Mouse (Mus musculus): Measurements from ENCODE around the gene Mfsd6. TPM values are rescaled to one million over a fixed set of nuclear protein-coding genes. Genes with fewer than 3 reads are reported as not detected.

The Mfsd6 gene
- polyA plus RNA-seq, 1 experiment = 4.3 TPM

GRCm38 (mm10) chr1:52655153-52655552 lies 72.1 kb downstream of the Mfsd6 start:
- Histone ChIP-seq H3K27ac (ENCODE audit: insufficient read depth, low read length) (no peak overlapping the region), H3K4me3 (ENCODE audit: low read depth, low read length) (no peak overlapping the region), H3K36me3 (ENCODE audit: control insufficient read depth, insufficient read depth, low read length, poor library complexity, severe bottlenecking) (peaks cover 2% of the 10 kb centered on the region; the same call in 1 of the 2 replicates), H3K9me3 (replicated peaks; ENCODE audit: control insufficient read depth, insufficient read depth, low read length, poor library complexity, severe bottlenecking) (no peaks in the 10 kb centered on the region), H3K9ac (ENCODE audit: low read depth, poor library complexity, severe bottlenecking) (no peak overlapping the region), H3K4me1 (ENCODE audit: control insufficient read depth, insufficient read depth, low read length) (peaks cover 3% of the 10 kb centered on the region), H3K27me3 (ENCODE audit: control insufficient read depth, insufficient read depth, low read length, poor library complexity, severe bottlenecking) (no peaks in the 10 kb centered on the region)
- TF ChIP-seq POLR2A (IDR thresholded peaks at IDR 0.05; ENCODE audit: insufficient read depth, low read length) (no peak), EP300 (IDR thresholded peaks at IDR 0.05; ENCODE audit: insufficient read depth, low read depth, low read length) (no peak), CTCF (IDR thresholded peaks at IDR 0.05; ENCODE audit: low read depth, low read length) (no peak)

- Histone ChIP-seq H3K36me3 (ENCODE audit: control insufficient read depth, insufficient read depth, low read length, poor library complexity, severe bottlenecking) (peaks cover 17% of the 10 kb centered on the region), H3K9ac (ENCODE audit: low read depth, poor library complexity, severe bottlenecking) (no peak overlapping the region), H3K27me3 (ENCODE audit: control insufficient read depth, insufficient read depth, low read length, poor library complexity, severe bottlenecking) (no peaks in the 10 kb centered on the region), H3K4me3 (ENCODE audit: low read depth, low read length) (no peak overlapping the region), H3K4me1 (ENCODE audit: control insufficient read depth, insufficient read depth, low read length) (peaks cover 3% of the 10 kb centered on the region), H3K27ac (ENCODE audit: insufficient read depth, low read length) (no peak overlapping the region), H3K9me3 (replicated peaks; ENCODE audit: control insufficient read depth, insufficient read depth, low read length, poor library complexity, severe bottlenecking) (no peaks in the 10 kb centered on the region)
- no peak for TF ChIP-seq POLR2A (IDR thresholded peaks at IDR 0.05; ENCODE audit: insufficient read depth, low read length)
- no peak for TF ChIP-seq CTCF (IDR thresholded peaks at IDR 0.05; ENCODE audit: low read depth, low read length)
- TF ChIP-seq EP300 (IDR thresholded peaks at IDR 0.05; ENCODE audit: insufficient read depth, low read depth, low read length) = no peak
These were observed 73.9 kb downstream of the Mfsd6 start for GRCm38 (mm10) chr1:52653366-52653765.

DNA sequence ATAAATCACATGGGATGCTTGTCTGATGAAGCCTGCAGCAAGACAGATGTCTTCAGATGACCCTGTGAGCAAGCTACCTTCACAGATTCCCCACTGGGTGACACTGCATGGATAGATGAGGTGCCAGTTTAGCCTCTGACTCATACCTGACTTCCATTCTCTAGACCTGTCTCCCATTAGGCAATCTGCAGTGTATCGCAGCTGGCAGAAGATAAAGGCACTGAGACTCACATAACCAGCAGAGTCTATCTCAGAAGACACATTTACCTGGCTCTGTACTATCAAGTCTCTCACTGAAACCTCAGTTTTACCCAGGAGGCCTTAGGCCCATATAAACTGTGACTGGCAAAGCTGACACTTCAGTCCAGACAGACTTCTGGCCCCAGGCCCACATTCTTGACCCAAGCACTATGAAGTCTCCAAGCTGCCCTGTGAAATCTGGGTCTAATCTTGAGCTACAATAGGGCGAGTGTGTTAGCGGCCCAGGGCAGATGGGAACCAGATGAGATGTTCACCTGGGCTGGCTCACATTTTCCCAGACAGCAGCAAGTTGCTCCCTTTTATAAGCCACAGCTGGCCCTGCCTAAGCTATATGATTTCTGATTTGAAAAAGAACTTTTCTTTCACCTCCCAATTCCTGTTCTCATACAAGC lies 74.5 kb downstream of the Mfsd6 start:
- no peak overlapping the region for H3K4me3 ChIP-seq (ENCODE audit: low read depth, low read length)
- no peaks in the 10 kb centered on the region for H3K9me3 ChIP-seq (replicated peaks; ENCODE audit: control insufficient read depth, insufficient read depth, low read length, poor library complexity, severe bottlenecking)
- H3K9ac ChIP-seq (ENCODE audit: low read depth, poor library complexity, severe bottlenecking) = no peak overlapping the region
- TF ChIP-seq EP300 (IDR thresholded peaks at IDR 0.05; ENCODE audit: insufficient read depth, low read depth, low read length) (no peak), CTCF (IDR thresholded peaks at IDR 0.05; ENCODE audit: low read depth, low read length) (no peak), POLR2A (IDR thresholded peaks at IDR 0.05; ENCODE audit: insufficient read depth, low read length) (no peak)
- no peaks in the 10 kb centered on the region for H3K27me3 ChIP-seq (ENCODE audit: control insufficient read depth, insufficient read depth, low read length, poor library complexity, severe bottlenecking)
- H3K4me1 ChIP-seq (ENCODE audit: control insufficient read depth, insufficient read depth, low read length) = peaks cover 3% of the 10 kb centered on the region
- H3K27ac ChIP-seq (ENCODE audit: insufficient read depth, low read length) = no peak overlapping the region
- peaks cover 17% of the 10 kb centered on the region for H3K36me3 ChIP-seq (ENCODE audit: control insufficient read depth, insufficient read depth, low read length, poor library complexity, severe bottlenecking)

DNA sequence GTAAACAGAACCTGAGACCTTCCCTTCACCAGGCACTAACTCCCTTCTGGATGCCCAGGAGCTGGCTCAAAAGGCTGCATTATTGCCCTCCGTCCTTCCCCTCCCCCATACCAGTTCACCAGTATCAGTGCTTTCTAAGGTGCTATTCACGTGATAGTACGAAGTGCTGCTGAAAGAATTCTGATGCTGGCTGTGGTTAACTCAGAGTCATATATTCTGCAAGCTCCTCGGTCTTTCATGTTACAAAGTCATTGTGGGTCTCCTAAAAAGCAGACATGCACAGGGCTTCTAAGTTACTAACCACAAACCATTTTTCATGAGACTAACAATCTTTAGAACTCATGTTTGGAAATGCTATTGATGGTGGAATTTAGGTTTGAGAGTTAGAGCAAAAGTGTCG lies 77.2 kb downstream of the Mfsd6 start:
- Histone ChIP-seq H3K9ac (ENCODE audit: low read depth, poor library complexity, severe bottlenecking) (no peak overlapping the region), H3K9me3 (replicated peaks; ENCODE audit: control insufficient read depth, insufficient read depth, low read length, poor library complexity, severe bottlenecking) (no peaks in the 10 kb centered on the region), H3K27ac (ENCODE audit: insufficient read depth, low read length) (no peak overlapping the region), H3K27me3 (ENCODE audit: control insufficient read depth, insufficient read depth, low read length, poor library complexity, severe bottlenecking) (no peaks in the 10 kb centered on the region), H3K4me1 (ENCODE audit: control insufficient read depth, insufficient read depth, low read length) (no peaks in the 10 kb centered on the region), H3K36me3 (ENCODE audit: control insufficient read depth, insufficient read depth, low read length, poor library complexity, severe bottlenecking) (peaks cover 19% of the 10 kb centered on the region), H3K4me3 (ENCODE audit: low read depth, low read length) (no peak overlapping the region)
- TF ChIP-seq EP300 (IDR thresholded peaks at IDR 0.05; ENCODE audit: insufficient read depth, low read depth, low read length) (no peak), POLR2A (IDR thresholded peaks at IDR 0.05; ENCODE audit: insufficient read depth, low read length) (no peak), CTCF (IDR thresholded peaks at IDR 0.05; ENCODE audit: low read depth, low read length) (no peak)

- Histone ChIP-seq H3K4me3 (ENCODE audit: low read depth, low read length) (no peak overlapping the region), H3K36me3 (ENCODE audit: control insufficient read depth, insufficient read depth, low read length, poor library complexity, severe bottlenecking) (peaks cover 19% of the 10 kb centered on the region), H3K27ac (ENCODE audit: insufficient read depth, low read length) (no peak overlapping the region), H3K9ac (ENCODE audit: low read depth, poor library complexity, severe bottlenecking) (no peak overlapping the region), H3K9me3 (replicated peaks; ENCODE audit: control insufficient read depth, insufficient read depth, low read length, poor library complexity, severe bottlenecking) (no peaks in the 10 kb centered on the region), H3K27me3 (ENCODE audit: control insufficient read depth, insufficient read depth, low read length, poor library complexity, severe bottlenecking) (no peaks in the 10 kb centered on the region), H3K4me1 (ENCODE audit: control insufficient read depth, insufficient read depth, low read length) (no peaks in the 10 kb centered on the region)
- TF ChIP-seq POLR2A (IDR thresholded peaks at IDR 0.05; ENCODE audit: insufficient read depth, low read length) (no peak), EP300 (IDR thresholded peaks at IDR 0.05; ENCODE audit: insufficient read depth, low read depth, low read length) (no peak), CTCF (IDR thresholded peaks at IDR 0.05; ENCODE audit: low read depth, low read length) (no peak)
These were observed 78.9 kb downstream of the Mfsd6 start for GRCm38 (mm10) chr1:52648153-52649027.

DNA sequence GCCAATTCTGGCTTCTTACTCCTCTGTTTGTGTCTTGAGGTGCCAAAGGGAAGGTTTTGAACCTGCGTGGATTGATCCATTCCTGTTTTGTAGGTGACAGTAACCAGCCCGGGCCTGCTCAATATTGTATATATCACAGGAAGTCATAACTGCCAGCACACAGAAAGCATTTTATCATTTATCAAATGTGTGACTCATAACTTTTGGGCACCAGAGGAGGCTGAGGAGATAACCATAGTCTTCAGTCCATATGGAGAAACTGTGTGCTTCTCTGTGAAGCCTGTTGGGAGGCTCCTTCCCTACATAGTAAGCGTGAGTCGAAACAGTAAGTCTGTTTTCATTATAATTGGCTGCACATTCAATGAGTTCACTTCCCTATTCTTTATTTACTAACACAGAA lies 86.5 kb downstream of the Mfsd6 start:
- Histone ChIP-seq H3K9ac (ENCODE audit: low read depth, poor library complexity, severe bottlenecking) (no peak overlapping the region), H3K4me1 (ENCODE audit: control insufficient read depth, insufficient read depth, low read length) (no peaks in the 10 kb centered on the region), H3K27me3 (ENCODE audit: control insufficient read depth, insufficient read depth, low read length, poor library complexity, severe bottlenecking) (no peaks in the 10 kb centered on the region), H3K36me3 (ENCODE audit: control insufficient read depth, insufficient read depth, low read length, poor library complexity, severe bottlenecking) (peaks cover 14% of the 10 kb centered on the region), H3K27ac (ENCODE audit: insufficient read depth, low read length) (no peak overlapping the region), H3K4me3 (ENCODE audit: low read depth, low read length) (no peak overlapping the region), H3K9me3 (replicated peaks; ENCODE audit: control insufficient read depth, insufficient read depth, low read length, poor library complexity, severe bottlenecking) (no peaks in the 10 kb centered on the region)
- TF ChIP-seq CTCF (IDR thresholded peaks at IDR 0.05; ENCODE audit: low read depth, low read length) (no peak), EP300 (IDR thresholded peaks at IDR 0.05; ENCODE audit: insufficient read depth, low read depth, low read length) (no peak), POLR2A (IDR thresholded peaks at IDR 0.05; ENCODE audit: insufficient read depth, low read length) (no peak)

Measured in ES-Bruce4 (cell line).